Mouse (Mus musculus) left cerebral cortex, adult 2 months (tissue): ENCODE measurements at regions not wholly inside any gene's neighbourhood (a gene's known extent, or its start where the extent isn't known, plus 50 kb on each side); places are given as distances from the start of the nearest gene placed in this dataset.
"Not testable (repeated sequence)": the region's sequence is repeated elsewhere in the genome, so short reads cannot be mapped to it uniquely, and the experiment has no call there.

Source experiments
- DNase-seq, 2 experiments: peaks; one replicate each; pipeline ENCODE4 v3.0.0; 2021 to 2022; ENCODE audit warnings: low spot score in 2 of 2, mixed read lengths in 1 of 2; ENCODE audit errors: extremely low spot score in 1 of 2
- H3K27ac ChIP-seq: fragments of 200-600 bp; 2 replicates; pipeline ENCODE4 v1.8.1; 2022
- H3K4me3 ChIP-seq: fragments of 200-600 bp; 2 replicates; pipeline ENCODE4 v1.8.1; 2022
- CTCF ChIP-seq: fragments of 200-600 bp; IDR thresholded peaks from 2 replicates; pipeline ENCODE4 v1.8.1; 2022; ENCODE audit warnings: antibody characterized with exemption, mild to moderate bottlenecking, moderate library complexity
- intact Hi-C: fragments of 180-260 bp; cut with DNase I; formaldehyde crosslinking; loops from one replicate; pipeline ENCODE4 v1.15.1; 2025

- TF ChIP-seq CTCF: no peak
- Histone ChIP-seq H3K27ac (no peak overlapping the region), H3K4me3 (no peak overlapping the region)
- intact Hi-C loops: no loop called here
- no peak for DNase-seq
These were observed 329.7 kb upstream of the Irx1 start for GRCm38 (mm10) chr13:72293059-72293694.

- Histone ChIP-seq H3K4me3 (no peak overlapping the region), H3K27ac (no peak overlapping the region)
- intact Hi-C loops: loop anchor here (5.0 kb wide), 2 partner anchors 329 to 969 kb away; partner anchors contain the start of gene Irx2
- DNase-seq: no peak
- TF ChIP-seq CTCF: no peak
These were observed 330.3 kb upstream of the Irx2 start for GRCm38 (mm10) chr13:72298264-72298870.

GRCm38 (mm10) chr13:72299660-72300059 lies 329.0 kb upstream of the Irx2 start:
- Histone ChIP-seq H3K27ac (no peak overlapping the region), H3K4me3 (no peak overlapping the region)
- no peak for TF ChIP-seq CTCF
- DNase-seq: no peak
- intact Hi-C loops: loop anchor here (5.0 kb wide), 2 partner anchors 328 to 968 kb away; partner anchors contain the start of gene Irx2

- intact Hi-C loops: no loop called here
- H3K27ac ChIP-seq: no peak overlapping the region
- no peak for DNase-seq
- no peak overlapping the region for H3K4me3 ChIP-seq
- no peak for TF ChIP-seq CTCF
These were observed 327.5 kb upstream of the Irx2 start for GRCm38 (mm10) chr13:72301114-72301513.

GRCm38 (mm10) chr13:72301841-72302240 lies 326.8 kb upstream of the Irx2 start:
- TF ChIP-seq CTCF: no peak
- no peak overlapping the region for H3K4me3 ChIP-seq
- intact Hi-C loops: loop anchor here (2.0 kb wide), 1 partner anchor 341 kb away; no protein-coding TSS in a partner anchor
- H3K27ac ChIP-seq: no peak overlapping the region
- DNase-seq: no peak

- no peak for DNase-seq
- intact Hi-C loops: loop anchor here (2.0 kb wide), 1 partner anchor 342 kb away; no protein-coding TSS in a partner anchor
- Histone ChIP-seq H3K27ac (no peak overlapping the region), H3K4me3 (no peak overlapping the region)
- TF ChIP-seq CTCF: no peak
These were observed 326.0 kb upstream of the Irx2 start for GRCm38 (mm10) chr13:72302436-72303125.

- intact Hi-C loops: loop anchor here (2.0 kb wide), 1 partner anchor 342 kb away; no protein-coding TSS in a partner anchor
- no peak overlapping the region for H3K27ac ChIP-seq
These were observed 325.4 kb upstream of the Irx2 start for GRCm38 (mm10) chr13:72303126-72303760.

GRCm38 (mm10) chr13:72324041-72324690 lies 304.5 kb upstream of the Irx2 start:
- Histone ChIP-seq H3K27ac (no peak overlapping the region), H3K4me3 (no peak overlapping the region)
- no peak for DNase-seq
- no peak for TF ChIP-seq CTCF
- intact Hi-C loops: no loop called here

More at GRCm38 (mm10) chr13:72303126-72303760, 325.4 kb upstream of the Irx2 start:
- no peak for DNase-seq
- TF ChIP-seq CTCF: no peak
- H3K4me3 ChIP-seq: no peak overlapping the region

- H3K4me3 ChIP-seq, H3K27ac ChIP-seq, intact Hi-C loops, DNase-seq: not testable (repeated sequence)
These were observed 302.4 kb upstream of the Irx2 start for GRCm38 (mm10) chr13:72326201-72326600.

GRCm38 (mm10) chr13:72345647-72346133 lies 282.9 kb upstream of the Irx2 start:
- H3K4me3 ChIP-seq: no peak overlapping the region
- no peak for TF ChIP-seq CTCF
- H3K27ac ChIP-seq: no peak overlapping the region
- no peak for DNase-seq
- intact Hi-C loops: no loop called here

- no peak for TF ChIP-seq CTCF
- no peak overlapping the region for H3K4me3 ChIP-seq
- intact Hi-C loops: no loop called here
- no peak for DNase-seq
- no peak overlapping the region for H3K27ac ChIP-seq
These were observed 282.2 kb upstream of the Irx2 start for GRCm38 (mm10) chr13:72346207-72346943.
